Mouse (Mus musculus) gastrocnemius, postnatal 36 days (tissue): ENCODE results near the gene Btbd35f11. TPM values are rescaled to one million over a fixed set of nuclear protein-coding genes. Genes with fewer than 3 reads are reported as not detected.
"Not testable (repeated sequence)": the region's sequence is repeated elsewhere in the genome, so short reads cannot be mapped to it uniquely, and the experiment has no call there.

ENCODE experiments used
- DNase-seq, 2 experiments: peaks; one replicate each; pipeline ENCODE4 v3.0.0; 2022
- intact Hi-C: fragments of 180-260 bp; cut with DNase I; formaldehyde crosslinking; loops from one replicate; pipeline ENCODE4 v1.15.1; 2025
- long read RNA-seq, 2 experiments: library from polyadenylated mRNA; stranded (forward); transcript quantifications; one replicate each; pipeline ENCODE4 v2.0.0; 2021
- total RNA-seq, 2 experiments: library from RNA; stranded (reverse); gene quantifications; 2 replicates each; pipeline ENCODE4 v1.2.3; 2021

Gene Btbd35f11
- not detected for total RNA-seq
- long read RNA-seq, experiment 1, result 0 reads
- long read RNA-seq, experiment 2, result 0 reads

GRCm38 (mm10) chrX:3443590-3443989, at the start of gene Btbd35f11:
Gene Btbd35f11, minus strand, starts transcription at chrX:3443690.
- intact Hi-C loops, DNase-seq: not testable (repeated sequence)

DNA sequence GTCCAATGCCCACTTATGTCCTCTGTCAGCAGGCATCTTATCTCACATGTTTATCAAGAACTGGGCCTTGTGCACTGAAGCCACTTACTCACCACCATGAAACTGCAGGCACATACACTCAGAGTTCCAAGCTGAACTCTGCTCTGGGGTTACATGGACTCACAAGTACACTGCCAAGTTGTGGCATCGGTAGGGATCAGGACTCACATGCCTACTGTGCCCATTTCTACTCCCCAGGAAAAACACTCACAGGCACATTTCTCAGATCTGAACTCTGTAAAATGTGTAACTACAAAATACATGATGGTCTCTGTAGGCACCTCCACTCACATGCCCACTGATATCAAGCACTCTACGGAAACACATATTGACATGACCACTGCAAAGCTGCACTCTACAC, 33.5 kb downstream of the Btbd35f11 start:
- intact Hi-C loops, DNase-seq: not testable (repeated sequence)

Other genes with a start within 250 kb of the Btbd35f11 start
- gene Btbd35f24, start 247.9 kb downstream of the Btbd35f11 start, total RNA-seq, result not detected